Mouse (Mus musculus) midbrain, postnatal 0 days (tissue): ENCODE results near the gene Phactr1. TPM values are rescaled to one million over a fixed set of nuclear protein-coding genes. Genes with fewer than 3 reads are reported as not detected.

ENCODE experiments used
- ATAC-seq: fragments of 200-750 bp; cut with Nextera tagmentation; 2 replicates; pipeline ENCODE4 v1.8.0; 2017; ENCODE audit warnings: moderate number of reproducible peaks, mild to moderate bottlenecking, moderate TSS enrichment, moderate library complexity; ENCODE audit not compliant: low FRiP score
- DNase-seq: peaks from one replicate; pipeline ENCODE4 v3.0.0-alpha.2; 2015; ENCODE audit warnings: low spot score
- H3K27ac ChIP-seq: fragments of 300-500 bp; sonication (generic); 2 replicates; pipeline ENCODE4 v1.5.1; 2014; ENCODE audit warnings: low read depth, mild to moderate bottlenecking, low read length, mixed read lengths
- H3K27me3 ChIP-seq: fragments of 300-500 bp; sonication (generic); 2 replicates; pipeline ENCODE4 v1.6.1; 2014; ENCODE audit warnings: low read length, control low read depth, mixed read lengths; ENCODE audit not compliant: insufficient read depth
- H3K36me3 ChIP-seq: fragments of 300-500 bp; sonication (generic); 2 replicates; pipeline ENCODE4 v1.6.1; 2014; ENCODE audit warnings: low read length, control low read depth, mixed read lengths; ENCODE audit not compliant: insufficient read depth
- H3K4me1 ChIP-seq: fragments of 300-500 bp; sonication (generic); 2 replicates; pipeline ENCODE4 v1.6.1; 2014; ENCODE audit warnings: mild to moderate bottlenecking, control low read depth, antibody characterized with exemption, low read length, mixed read lengths; ENCODE audit not compliant: insufficient read depth
- H3K4me2 ChIP-seq: fragments of 300-500 bp; sonication (generic); 2 replicates; pipeline ENCODE4 v1.6.1; 2014; ENCODE audit warnings: low read depth, mild to moderate bottlenecking, low read length, mixed read lengths; ENCODE audit not compliant: poor library complexity, severe bottlenecking
- H3K4me3 ChIP-seq: fragments of 300-500 bp; sonication (generic); 2 replicates; pipeline ENCODE4 v1.5.1; 2014; ENCODE audit warnings: low read depth, mild to moderate bottlenecking, low read length, moderate library complexity
- H3K9ac ChIP-seq: fragments of 300-500 bp; sonication (generic); replicated peaks from 2 replicates; pipeline ENCODE4 v1.6.1; 2014; ENCODE audit warnings: mild to moderate bottlenecking, low read length, moderate library complexity, mixed read lengths; ENCODE audit not compliant: poor library complexity, severe bottlenecking
- H3K9me3 ChIP-seq: fragments of 300-500 bp; sonication (generic); 2 replicates; pipeline ENCODE4 v1.6.1; 2016; ENCODE audit warnings: low read length, control low read depth
- CTCF ChIP-seq: IDR thresholded peaks from 2 replicates; pipeline ENCODE4 v1.5.1; 2016; ENCODE audit warnings: antibody characterized with exemption, mild to moderate bottlenecking
- WGBS: fragments of 180-500 bp; shearing (Covaris S2); extraction: QIAGEN DNeasy Blood & Tissue Kit; methylation state at CpG from one replicate; pipeline ENCODE4 v1.1.7; 2014; 5-methylcytosine and 5-hydroxymethylcytosine counted together
- polyA plus RNA-seq: library from polyadenylated mRNA; unstranded; fragments of >200 nt; fragmentation: Nextera tagmentation; extraction: Ambion mirVana; gene quantifications from 2 replicates; pipeline ENCODE4 v1.2.1, GENCODE M21; 2015
- total RNA-seq: library from RNA; depleted of rRNA; stranded (reverse); fragments of >200 nt; gene quantifications from 2 replicates; pipeline ENCODE4 v1.2.3, GENCODE M21; 2014

Phactr1 gene
- total and polyA plus RNA-seq, 2 experiments from 2014 or later = 53.9 to 73.7 TPM

DNA sequence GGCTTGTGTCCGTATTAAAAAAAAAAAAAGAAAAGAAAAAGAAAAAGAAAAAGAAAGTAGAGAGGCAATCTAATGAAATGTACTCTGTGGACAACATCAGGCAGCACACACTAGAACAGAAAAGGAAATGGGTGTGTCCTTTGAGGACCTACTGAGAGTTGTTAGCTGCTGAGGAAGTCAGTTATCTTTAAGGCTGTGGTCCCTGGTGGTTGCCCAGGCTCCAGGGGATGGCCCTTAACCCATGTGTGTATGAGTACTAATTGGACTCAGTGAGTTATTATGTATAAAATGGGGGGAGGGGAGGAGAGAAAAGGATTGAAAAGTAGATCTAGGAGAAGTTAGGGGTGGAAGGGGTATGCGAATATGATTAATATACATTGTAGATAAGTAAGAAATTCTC is 278.4 kb downstream of the Phactr1 start:
- Histone ChIP-seq H3K4me2 (no peak overlapping the region), H3K9me3 (no peaks in the 10 kb centered on the region), H3K27ac (no peak overlapping the region), H3K4me3 (no peak overlapping the region), H3K9ac (no peak overlapping the region), H3K27me3 (no peaks in the 10 kb centered on the region), H3K36me3 (no peaks in the 10 kb centered on the region), H3K4me1 (no peaks in the 10 kb centered on the region)
- ATAC-seq (no peak), DNase-seq (no peak)
- TF ChIP-seq CTCF = no peak
- WGBS = 94% methylated on average over 2 of the region's 2 CpGs

DNA sequence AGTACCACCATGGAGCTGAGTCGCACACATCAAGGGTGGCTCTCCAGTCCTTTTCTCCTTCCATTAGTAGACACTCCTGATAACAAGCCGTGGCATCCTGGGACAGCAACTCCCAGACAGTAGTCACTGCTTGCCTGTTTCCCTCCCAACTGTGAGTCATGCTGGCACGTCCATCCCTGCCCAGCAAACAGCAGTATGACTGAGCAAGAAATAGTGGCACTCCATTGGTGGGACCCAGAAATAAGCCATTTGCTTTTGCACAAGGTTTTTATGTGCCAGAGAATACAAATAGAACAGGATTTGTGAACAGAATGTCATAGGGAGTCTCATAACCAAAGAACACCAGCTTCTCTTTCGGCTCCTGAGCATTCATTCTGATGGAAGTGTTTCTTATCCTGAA is 281.1 kb downstream of the Phactr1 start:
- WGBS = 92% methylated on average over 4 of the region's 4 CpGs

DNA sequence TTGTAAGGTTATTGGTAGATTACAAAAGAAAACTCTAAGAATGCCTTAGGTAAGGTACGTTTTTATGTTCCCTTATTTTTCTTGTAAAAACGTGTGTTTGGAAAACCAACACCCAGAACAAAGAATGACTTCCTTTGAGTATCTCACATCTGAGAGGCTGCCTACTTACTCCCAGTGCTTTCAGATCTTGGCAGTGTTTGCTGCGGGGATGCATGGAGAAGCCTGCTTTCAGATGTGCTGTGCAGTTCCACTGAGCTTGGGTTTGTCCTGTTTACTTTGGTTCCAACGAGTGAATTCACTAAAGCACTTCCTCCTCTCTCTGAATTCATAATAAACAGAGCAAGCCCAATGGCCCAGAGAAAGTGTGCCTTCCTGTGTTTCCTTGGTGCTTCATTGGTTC is 288.1 kb downstream of the Phactr1 start:
- TF ChIP-seq CTCF = no peak
- Histone ChIP-seq H3K4me3 (no peak overlapping the region), H3K4me1 (no peaks in the 10 kb centered on the region), H3K9ac (no peak overlapping the region), H3K36me3 (no peaks in the 10 kb centered on the region), H3K9me3 (no peaks in the 10 kb centered on the region), H3K27ac (no peak overlapping the region), H3K27me3 (no peaks in the 10 kb centered on the region), H3K4me2 (no peak overlapping the region)
- DNase-seq = no peak
- ATAC-seq = no peak
- 75% methylated on average over 4 of the region's 4 CpGs for WGBS

More for the DNA sequence above, 281.1 kb downstream of the Phactr1 start:
- Histone ChIP-seq H3K4me1 (no peaks in the 10 kb centered on the region), H3K9me3 (no peaks in the 10 kb centered on the region), H3K27me3 (no peaks in the 10 kb centered on the region), H3K4me2 (no peak overlapping the region), H3K4me3 (no peak overlapping the region), H3K27ac (no peak overlapping the region), H3K9ac (no peak overlapping the region), H3K36me3 (no peaks in the 10 kb centered on the region)
- DNase-seq (no peak), ATAC-seq (no peak)
- TF ChIP-seq CTCF = no peak

DNA sequence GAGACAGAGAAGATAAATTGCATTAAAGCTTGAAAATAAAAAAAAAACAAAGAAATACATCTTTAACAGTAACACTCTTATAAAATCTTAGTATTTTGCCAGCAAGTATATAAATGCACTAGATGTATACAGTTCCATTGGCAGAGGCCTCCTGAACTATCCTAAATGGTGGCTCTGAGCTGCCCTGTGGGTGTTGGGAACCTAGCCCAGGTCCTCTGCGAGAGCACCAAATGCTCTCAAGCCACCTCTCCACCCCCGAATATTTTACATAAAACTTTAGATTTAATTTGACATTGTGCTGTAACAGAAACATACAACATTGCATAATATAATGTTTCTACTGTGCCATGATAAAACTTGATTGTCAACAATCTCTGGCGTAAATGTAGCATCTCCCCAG is 293.1 kb downstream of the Phactr1 start:
- H3K36me3 ChIP-seq = no peaks in the 10 kb centered on the region
- no peak for DNase-seq
- ATAC-seq = no peak
- 85% methylated on average over 3 of the region's 3 CpGs for WGBS
- no peaks in the 10 kb centered on the region for H3K27me3 ChIP-seq
- TF ChIP-seq CTCF = no peak
- H3K9me3 ChIP-seq = no peaks in the 10 kb centered on the region
- no peaks in the 10 kb centered on the region for H3K4me1 ChIP-seq
- no peak overlapping the region for H3K9ac ChIP-seq
- H3K4me3 ChIP-seq = no peak overlapping the region
- no peak overlapping the region for H3K27ac ChIP-seq
- no peak overlapping the region for H3K4me2 ChIP-seq

DNA sequence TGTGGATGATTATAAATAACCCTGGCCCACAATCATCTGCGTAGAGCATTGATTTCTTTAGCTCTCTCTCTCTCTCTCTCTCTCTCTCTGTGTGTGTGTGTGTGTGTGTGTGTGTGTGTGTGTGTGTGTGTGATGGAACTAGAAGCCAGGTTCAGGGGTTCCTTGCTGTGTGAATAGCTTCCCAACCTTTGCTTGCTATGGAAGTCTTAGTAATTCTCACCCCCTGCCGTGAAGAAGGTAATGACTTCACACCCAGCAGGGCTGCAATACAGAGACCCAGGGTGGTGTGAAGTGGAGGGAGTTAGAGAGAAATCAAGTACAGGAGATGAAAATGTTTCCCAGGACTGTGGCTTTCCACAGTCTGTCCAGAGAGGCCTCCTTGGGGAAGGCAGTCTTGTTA is 293.5 kb downstream of the Phactr1 start:
- no peak for TF ChIP-seq CTCF
- 77% methylated on average over 2 of the region's 2 CpGs for WGBS
- ATAC-seq = no peak
- no peaks in the 10 kb centered on the region for H3K27me3 ChIP-seq
- H3K9me3 ChIP-seq = no peaks in the 10 kb centered on the region
- peak; percentile 22 for DNase-seq
- no peak overlapping the region for H3K4me2 ChIP-seq
- H3K4me1 ChIP-seq = no peaks in the 10 kb centered on the region
- H3K36me3 ChIP-seq = no peaks in the 10 kb centered on the region
- no peak overlapping the region for H3K27ac ChIP-seq
- no peak overlapping the region for H3K9ac ChIP-seq
- H3K4me3 ChIP-seq = no peak overlapping the region

DNA sequence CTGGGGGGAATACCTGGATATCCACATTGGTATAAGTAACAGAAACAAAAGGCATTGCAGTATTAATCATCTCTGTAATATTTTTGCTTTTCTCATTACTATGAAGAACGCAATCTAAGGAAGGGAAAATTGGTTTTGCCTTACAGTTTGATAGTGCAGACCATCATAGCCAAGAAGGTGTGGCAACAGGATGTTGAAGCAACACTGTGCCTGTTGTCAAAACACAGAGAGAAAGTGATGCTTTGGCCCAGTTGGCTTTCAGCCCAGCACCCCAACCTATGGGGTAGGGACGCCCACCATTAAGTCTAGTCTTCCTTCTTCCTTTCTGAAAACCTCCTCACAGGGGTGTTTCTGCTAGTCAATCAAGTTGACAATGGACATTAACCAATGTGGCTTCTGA is 294.1 kb downstream of the Phactr1 start:
- Histone ChIP-seq H3K9ac (no peak overlapping the region), H3K27me3 (no peaks in the 10 kb centered on the region), H3K27ac (no peak overlapping the region), H3K36me3 (no peaks in the 10 kb centered on the region), H3K4me3 (no peak overlapping the region), H3K9me3 (no peaks in the 10 kb centered on the region), H3K4me1 (no peaks in the 10 kb centered on the region), H3K4me2 (no peak overlapping the region)
- 81% methylated on average over 2 of the region's 2 CpGs for WGBS
- DNase-seq (no peak), ATAC-seq (no peak)
- TF ChIP-seq CTCF = no peak
